Mouse (Mus musculus) Patski (cell line): ENCODE results near the gene N4bp2l1. TPM values are rescaled to one million over a fixed set of nuclear protein-coding genes. Genes with fewer than 3 reads are reported as not detected.

ENCODE experiments used
- ATAC-seq: fragments of 100-300 bp; one replicate; pipeline ENCODE4 v1.8.0; 2021
- CTCF ChIA-PET: fragments of 350-600 bp; sonication (Branson Sonifier 250); formaldehyde crosslinking; loops from one replicate; lab custom pipeline; 2022; ENCODE audit warnings: inconsistent platforms; lab: Charles Lee
- POLR2A ChIA-PET: fragments of 350-600 bp; sonication (Branson Sonifier 250); formaldehyde crosslinking; loops from one replicate; lab custom pipeline; 2022; ENCODE audit warnings: antibody characterized with exemption, inconsistent platforms; lab: Charles Lee
- DNase-seq: peaks from one replicate; pipeline ENCODE4 v3.0.0-alpha.2; 2011; ENCODE audit warnings: low read depth, low spot score
- H3K27me3 ChIP-seq: fragments of 371-371 bp; one replicate; pipeline ENCODE4 v1.5.1; 2021
- CTCF ChIP-seq: fragments of 100-300 bp; IDR thresholded peaks from one replicate; pipeline ENCODE4 v1.5.1; 2021
- in situ Hi-C: fragments of 300-500 bp; cut with MboI; formaldehyde crosslinking; loops from 3 replicates; pipeline ENCODE4 v1.11.1; 2018; ENCODE audit warnings: low pct_unique_long_range_greater_than_20kb, mixed read lengths
- polyA plus RNA-seq: library from polyadenylated mRNA; unstranded; gene quantifications from one replicate; pipeline ENCODE4 v1.2.3, GENCODE M21; 2021

N4bp2l1 gene
- polyA plus RNA-seq, 1 experiment from 2014 or later: 12.3 TPM

GRCm38 (mm10) chr5:150566971-150567370 lies 30.0 kb downstream of the N4bp2l1 start:
- ChIA-PET POLR2A (no interaction called here), CTCF (interaction anchor here (1.0 to 3.8 kb wide), 3 partner anchors 8 to 14 kb away, joined by 3 to 14 read pairs (median 5); no protein-coding TSS in a partner anchor)
- no peak for TF ChIP-seq CTCF
- DNase-seq (no peak), ATAC-seq (no peak)
- in situ Hi-C loops: no loop called here
- no peaks in the 10 kb centered on the region for H3K27me3 ChIP-seq

- TF ChIP-seq CTCF: no peak
- POLR2A ChIA-PET: no interaction called here
- CTCF ChIA-PET: interaction anchor here (0.9 to 3.8 kb wide), 5 partner anchors 8 to 74 kb away, joined by 3 to 14 read pairs (median 5); no protein-coding TSS in a partner anchor
- ATAC-seq (peak; percentile 65), DNase-seq (no peak)
- in situ Hi-C loops: no loop called here
- no peaks in the 10 kb centered on the region for H3K27me3 ChIP-seq
Observed at GRCm38 (mm10) chr5:150566226-150566625, 30.8 kb downstream of the N4bp2l1 start.

- CTCF ChIA-PET: interaction anchor here (0.8 to 3.8 kb wide), 6 partner anchors 10 to 101 kb away, joined by 3 to 14 read pairs (median 4); partner anchors contain the start of gene N4bp2l2
- ATAC-seq: no peak
Observed at GRCm38 (mm10) chr5:150564426-150564825, 32.6 kb downstream of the N4bp2l1 start.

GRCm38 (mm10) chr5:150561783-150562182 lies 35.2 kb downstream of the N4bp2l1 start:
- in situ Hi-C loops: no loop called here
- ChIA-PET POLR2A (no interaction called here), CTCF (interaction anchor here (1.3 kb wide), 1 partner anchor 10 kb away, joined by 3 read pairs; no protein-coding TSS in a partner anchor)
- ATAC-seq (no peak), DNase-seq (no peak)
- TF ChIP-seq CTCF: no peak
- H3K27me3 ChIP-seq: no peaks in the 10 kb centered on the region

More at GRCm38 (mm10) chr5:150564426-150564825, 32.6 kb downstream of the N4bp2l1 start:
- no peak for TF ChIP-seq CTCF
- H3K27me3 ChIP-seq: no peaks in the 10 kb centered on the region
- POLR2A ChIA-PET: interaction anchor here (1.2 kb wide), 1 partner anchor 30 kb away, joined by 3 read pairs; no protein-coding TSS in a partner anchor
- in situ Hi-C loops: no loop called here
- DNase-seq: no peak

GRCm38 (mm10) chr5:150561376-150561775 lies 35.6 kb downstream of the N4bp2l1 start:
- DNase-seq (no peak), ATAC-seq (no peak)
- no peak for TF ChIP-seq CTCF
- POLR2A ChIA-PET: no interaction called here
- in situ Hi-C loops: no loop called here
- H3K27me3 ChIP-seq: no peaks in the 10 kb centered on the region
- CTCF ChIA-PET: interaction anchor here (1.0 to 1.3 kb wide), 2 partner anchors 9 to 14 kb away, joined by 3 read pairs; no protein-coding TSS in a partner anchor

- DNase-seq: no peak
- POLR2A ChIA-PET: no interaction called here
- no peak for TF ChIP-seq CTCF
- in situ Hi-C loops: no loop called here
- ATAC-seq: no peak
- no peaks in the 10 kb centered on the region for H3K27me3 ChIP-seq
- CTCF ChIA-PET: interaction anchor here (1.0 to 1.3 kb wide), 2 partner anchors 9 to 14 kb away, joined by 3 read pairs; no protein-coding TSS in a partner anchor
Observed at GRCm38 (mm10) chr5:150560851-150561250, 36.1 kb downstream of the N4bp2l1 start.

GRCm38 (mm10) chr5:150559519-150560103 lies 37.4 kb downstream of the N4bp2l1 start:
- no peak for DNase-seq
- CTCF ChIA-PET: interaction anchor here (1.1 to 2.4 kb wide), 5 partner anchors 8 to 17 kb away, joined by 4 to 8 read pairs (median 5); no protein-coding TSS in a partner anchor
- no peak for ATAC-seq
- POLR2A ChIA-PET: interaction anchor here (0.7 kb wide), 1 partner anchor 321 kb away, joined by 3 read pairs; no protein-coding TSS in a partner anchor
- no peaks in the 10 kb centered on the region for H3K27me3 ChIP-seq
- TF ChIP-seq CTCF: no peak
- in situ Hi-C loops: no loop called here

- POLR2A ChIA-PET: no interaction called here
- no peak for ATAC-seq
- DNase-seq: no peak
- in situ Hi-C loops: no loop called here
- no peaks in the 10 kb centered on the region for H3K27me3 ChIP-seq
- TF ChIP-seq CTCF: peak; percentile 30
- CTCF ChIA-PET: interaction anchor here (0.6 to 1.6 kb wide), 3 partner anchors 10 to 97 kb away, joined by 3 to 4 read pairs (median 3); no protein-coding TSS in a partner anchor
Observed at GRCm38 (mm10) chr5:150551637-150552036, 45.4 kb downstream of the N4bp2l1 start.

GRCm38 (mm10) chr5:150543184-150543583 lies 53.8 kb downstream of the N4bp2l1 start:
- POLR2A ChIA-PET: no interaction called here

GRCm38 (mm10) chr5:150541302-150541701 lies 55.7 kb downstream of the N4bp2l1 start:
- TF ChIP-seq CTCF: no peak
- no peaks in the 10 kb centered on the region for H3K27me3 ChIP-seq
- ATAC-seq (no peak), DNase-seq (no peak)
- in situ Hi-C loops: no loop called here
- POLR2A ChIA-PET: no interaction called here
- CTCF ChIA-PET: interaction anchor here (1.2 kb wide), 1 partner anchor 17 kb away, joined by 3 read pairs; no protein-coding TSS in a partner anchor

More at GRCm38 (mm10) chr5:150543184-150543583, 53.8 kb downstream of the N4bp2l1 start:
- ATAC-seq (peak; percentile 80), DNase-seq (peak; percentile 37)
- in situ Hi-C loops: no loop called here
- TF ChIP-seq CTCF: no peak
- H3K27me3 ChIP-seq: no peaks in the 10 kb centered on the region
- CTCF ChIA-PET: interaction anchor here (1.2 kb wide), 1 partner anchor 11 kb away, joined by 4 read pairs; no protein-coding TSS in a partner anchor
